Mouse (Mus musculus) kidney, postnatal 25 days (tissue): ENCODE measurements at regions not wholly inside any gene's neighbourhood (a gene's known extent, or its start where the extent isn't known, plus 50 kb on each side); places are given as distances from the start of the nearest gene placed in this dataset.

Experiments
- DNase-seq, 2 experiments: peaks; one replicate each; pipeline ENCODE4 v3.0.0; 2021; ENCODE audit warnings: mixed read lengths in 2 of 2

DNA sequence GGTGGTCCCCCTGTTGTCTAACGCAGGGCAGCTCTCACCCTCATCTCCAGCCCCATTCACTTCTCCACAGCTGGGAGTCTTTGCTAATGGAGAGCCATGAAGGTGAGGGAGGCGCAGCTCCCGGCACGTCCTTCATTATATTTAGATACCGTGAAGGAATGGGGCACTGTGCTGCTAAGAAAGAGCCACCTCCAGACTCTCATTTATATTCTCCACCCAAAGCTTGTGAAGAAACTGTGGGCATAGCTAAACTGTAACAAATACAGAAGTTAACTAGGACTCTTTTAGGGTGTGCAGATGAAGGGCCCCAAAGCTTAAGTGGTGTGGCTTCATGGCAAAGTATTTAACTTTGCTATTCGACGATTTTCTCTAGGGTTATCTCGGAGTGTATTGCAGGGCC lies 136.4 kb downstream of the Ddx11 start:
- DNase-seq: no peak

DNA sequence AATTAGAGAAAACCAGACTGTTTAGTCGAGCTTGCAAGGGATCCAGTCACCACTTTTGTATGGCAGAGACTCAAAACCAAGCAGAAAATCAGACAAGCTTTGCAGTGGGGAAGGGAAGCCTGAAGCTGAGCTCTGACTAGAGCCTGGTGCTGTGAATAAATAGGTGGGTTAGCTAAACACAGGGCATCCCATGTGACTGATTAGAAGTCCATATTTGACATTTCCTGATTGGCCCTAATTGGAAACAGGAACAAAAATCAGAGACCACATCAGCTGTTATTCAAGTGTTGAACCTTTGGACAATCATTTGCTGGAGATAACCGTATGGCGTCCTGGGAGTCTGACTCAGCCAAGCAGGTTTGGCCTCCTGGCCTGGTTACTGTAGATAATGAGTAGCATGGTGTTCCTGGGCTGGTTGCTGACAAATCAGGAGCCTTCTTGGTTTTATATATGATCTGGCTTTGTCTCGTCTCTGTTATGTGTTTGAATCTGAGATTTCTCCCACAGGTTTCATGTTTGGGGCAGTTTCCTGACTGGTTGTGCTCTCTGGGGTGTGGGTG lies 139.4 kb downstream of the Ddx11 start:
- no peak for DNase-seq

DNA sequence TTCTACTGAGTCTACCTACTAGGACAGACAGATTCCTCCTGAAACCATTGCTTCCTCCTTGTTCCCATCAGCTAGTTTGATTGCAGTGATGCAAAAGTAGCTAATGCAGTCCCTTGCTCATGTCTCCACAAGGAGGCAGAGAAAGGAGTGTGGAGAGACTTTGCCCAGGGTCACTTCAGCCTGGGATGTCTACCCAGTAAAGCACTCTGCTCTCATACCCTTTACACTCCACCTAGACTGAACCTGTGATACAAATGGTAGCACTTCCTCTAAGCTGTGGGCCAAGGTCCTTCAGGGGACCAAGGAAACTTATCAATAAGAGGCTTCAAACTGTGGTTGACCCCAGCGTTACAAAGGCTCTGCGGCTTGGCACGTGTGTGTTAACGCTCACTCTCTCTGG lies 140.1 kb downstream of the Ddx11 start:
- DNase-seq: no peak

DNA sequence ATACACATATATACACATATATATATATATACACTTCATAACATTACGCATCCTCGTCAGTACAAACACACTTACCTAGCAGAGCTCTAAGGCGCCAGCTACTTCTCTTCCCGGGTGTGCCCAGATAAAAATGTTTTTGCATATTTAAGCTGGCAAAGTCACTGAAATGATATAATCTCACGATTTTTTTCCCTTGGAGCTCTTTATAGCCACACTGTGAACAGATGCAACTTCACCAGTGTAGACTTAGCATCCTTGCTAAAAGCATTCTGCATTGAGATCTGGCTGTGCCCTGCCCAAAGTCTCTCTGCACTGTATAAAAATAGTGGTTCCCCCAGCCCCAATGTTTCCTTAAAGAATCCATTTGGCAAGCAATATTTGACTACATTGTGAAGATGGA lies 143.5 kb downstream of the Ddx11 start:
- no peak for DNase-seq

DNA sequence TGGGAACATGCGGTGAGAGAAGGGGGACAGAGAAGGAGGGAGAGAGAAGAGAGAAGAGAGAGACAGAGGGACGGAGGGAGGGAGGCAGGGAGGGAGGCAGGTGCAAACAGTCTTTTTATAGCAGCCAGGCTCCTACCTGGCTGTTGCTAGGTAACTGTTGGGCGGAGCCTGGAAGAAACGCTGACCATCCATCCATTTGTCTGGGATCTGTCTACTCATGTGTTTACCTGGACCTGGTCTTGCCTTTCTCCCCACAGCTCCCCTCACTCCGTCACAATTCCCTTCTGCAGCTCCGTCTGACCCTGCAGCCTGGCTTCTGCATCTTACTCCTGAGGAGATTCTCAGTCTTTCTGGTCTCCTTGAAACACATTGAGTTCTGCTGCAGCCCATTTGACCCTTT lies 144.5 kb downstream of the Ddx11 start:
- no peak for DNase-seq

DNA sequence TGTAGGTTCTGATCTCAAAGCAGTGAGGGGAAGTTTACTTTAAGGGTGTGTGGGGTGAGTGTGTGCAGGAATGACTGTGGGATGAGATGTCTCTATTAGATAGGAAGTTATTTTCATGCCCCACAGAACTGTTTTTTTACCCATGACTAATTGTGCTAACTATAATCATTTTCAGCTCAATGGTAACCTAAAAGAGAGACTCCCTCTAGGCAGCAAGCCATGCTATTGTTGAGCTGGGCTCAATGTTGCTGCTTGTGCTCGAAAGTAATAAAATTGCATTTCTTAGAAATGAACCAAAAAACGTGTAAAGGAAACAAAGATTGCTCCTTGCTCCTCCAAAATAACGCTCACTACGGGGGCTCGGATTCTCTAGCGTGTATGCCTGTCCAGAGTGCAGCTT lies 146.2 kb downstream of the Ddx11 start:
- no peak for DNase-seq

DNA sequence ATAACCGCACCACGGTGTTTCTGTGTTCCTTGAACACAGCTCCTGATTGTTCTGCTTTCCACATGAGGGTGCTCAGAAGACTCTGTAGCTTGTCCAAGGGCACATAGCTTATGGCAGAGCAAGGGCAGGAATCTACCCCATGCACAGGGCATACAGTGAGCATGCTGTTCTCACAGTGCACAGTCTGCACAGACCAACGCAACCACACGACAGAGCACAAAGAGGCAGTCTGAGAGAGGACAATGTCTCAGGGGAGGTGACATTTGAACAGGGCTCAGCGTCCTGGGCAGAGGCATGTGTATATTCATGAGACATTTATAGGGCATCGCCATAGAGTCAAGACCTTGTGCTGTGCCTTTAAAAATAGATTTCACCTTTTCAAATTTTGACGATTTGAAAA lies 148.6 kb downstream of the Ddx11 start:
- DNase-seq: no peak

DNA sequence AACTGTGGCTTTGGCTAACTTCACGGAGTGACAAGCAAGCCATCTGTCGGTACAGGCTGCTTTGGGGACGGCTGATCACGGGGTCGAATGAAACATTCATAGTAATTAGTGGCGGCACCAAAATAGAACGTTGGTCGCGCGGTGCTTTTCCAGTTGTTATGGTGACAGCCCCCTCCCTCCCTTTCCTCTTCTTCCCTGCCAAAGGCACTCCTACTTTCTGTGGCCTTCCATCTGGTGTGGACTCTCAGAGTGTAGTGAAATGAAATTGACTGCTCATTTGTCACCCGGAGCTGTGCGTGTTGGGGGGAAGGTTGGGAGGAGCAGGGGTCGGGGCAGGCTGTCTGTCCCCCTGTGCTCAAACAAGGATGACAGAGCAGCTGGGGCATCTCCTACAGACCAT lies 153.5 kb downstream of the Ddx11 start:
- peak; percentile 11 to 45 for DNase-seq

DNA sequence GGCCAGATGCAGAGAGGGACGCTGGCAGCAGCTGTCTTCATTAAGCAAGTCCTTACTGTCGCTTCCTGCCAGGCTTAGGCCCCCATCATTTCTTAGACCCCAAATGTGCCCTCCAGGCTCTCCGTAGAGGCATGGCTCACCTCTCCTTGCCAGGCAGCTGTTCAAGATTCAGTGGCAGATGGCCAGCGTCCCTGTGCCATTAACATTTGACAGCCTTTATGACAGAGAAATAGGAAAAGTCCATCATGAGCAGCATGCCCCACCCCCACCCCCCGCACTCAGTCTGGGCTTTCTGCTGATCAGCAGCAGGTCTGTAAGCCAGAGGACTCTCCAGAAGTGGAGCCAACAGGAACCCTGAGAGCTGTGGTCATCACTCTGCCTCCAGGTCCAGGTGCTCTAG lies 154.7 kb downstream of the Ddx11 start:
- DNase-seq: no peak

DNA sequence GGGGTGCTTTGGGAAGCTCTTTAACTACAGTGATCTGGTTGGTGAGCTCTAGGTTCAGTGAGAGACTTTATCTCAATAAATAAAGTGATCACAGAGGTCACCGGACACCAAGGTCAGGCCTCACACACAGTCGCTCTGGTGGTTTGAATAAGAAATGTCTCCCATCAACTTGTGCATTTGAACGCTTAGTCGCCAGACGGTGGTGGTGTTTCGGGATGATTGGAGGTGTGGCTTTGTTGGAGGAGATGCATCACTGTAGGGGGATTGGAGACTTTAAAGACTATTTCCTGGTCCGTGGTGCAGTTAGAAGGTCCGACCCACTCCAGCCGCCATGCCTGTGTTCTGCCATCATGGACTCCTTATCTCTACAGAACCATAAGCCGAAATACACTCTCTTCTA lies 162.0 kb downstream of the Ddx11 start:
- DNase-seq: no peak
